Mouse (Mus musculus): Measurements from ENCODE around the gene Trip4. TPM values are rescaled to one million over a fixed set of nuclear protein-coding genes. Genes with fewer than 3 reads are reported as not detected.
"Not testable (repeated sequence)": the region's sequence is repeated elsewhere in the genome, so short reads cannot be mapped to it uniquely, and the experiment has no call there.

The Trip4 gene
- polyA plus RNA-seq, 1 experiment from 2014 or later: 37.4 TPM

GRCm38 (mm10) chr9:65788556-65788955 lies 120.0 kb downstream of the Trip4 start:
- 84% methylated on average over 4 of the region's 4 CpGs for WGBS
- Histone ChIP-seq H3K27ac (peak overlapping the region; percentile 66; the same call in 1 of the 2 replicates), H3K4me1 (peaks cover 45% of the 10 kb centered on the region), H3K27me3 (no peaks in the 10 kb centered on the region), H3K36me3 (no peaks in the 10 kb centered on the region; the same call in 1 of the 2 replicates), H3K4me2 (replicated peaks) (no peak overlapping the region), H3K4me3 (no peak overlapping the region), H3K9ac (no peak overlapping the region), H3K9me3 (replicated peaks) (no peaks in the 10 kb centered on the region)
- no peak for ATAC-seq (ENCODE audit: low FRiP score)

GRCm38 (mm10) chr9:65787829-65788344 lies 120.7 kb downstream of the Trip4 start:
- no peaks in the 10 kb centered on the region for H3K9me3 ChIP-seq (replicated peaks)
- no peak overlapping the region for H3K9ac ChIP-seq
- no peaks in the 10 kb centered on the region for H3K27me3 ChIP-seq
- H3K4me2 ChIP-seq (replicated peaks): no peak overlapping the region
- H3K36me3 ChIP-seq: no peaks in the 10 kb centered on the region
- peaks cover 44% of the 10 kb centered on the region for H3K4me1 ChIP-seq
- WGBS: 67% methylated on average over 4 of the region's 4 CpGs
- peak overlapping the region; percentile 66 for H3K27ac ChIP-seq
- H3K4me3 ChIP-seq: no peak overlapping the region
- ATAC-seq (ENCODE audit: low FRiP score): no peak

GRCm38 (mm10) chr9:65786885-65787787 lies 121.5 kb downstream of the Trip4 start:
- Histone ChIP-seq H3K9me3 (replicated peaks) (no peaks in the 10 kb centered on the region), H3K27me3 (no peaks in the 10 kb centered on the region), H3K4me1 (peaks cover 42% of the 10 kb centered on the region), H3K36me3 (no peaks in the 10 kb centered on the region), H3K9ac (no peak overlapping the region), H3K4me2 (replicated peaks) (peak overlapping the region; percentile 11; the same call in 1 of the 2 replicates), H3K27ac (peak overlapping the region; percentile 66), H3K4me3 (no peak overlapping the region)
- 49% methylated on average over 8 of the region's 8 CpGs for WGBS
- peak; percentile 60 for ATAC-seq (ENCODE audit: low FRiP score)

- Histone ChIP-seq H3K27me3 (no peaks in the 10 kb centered on the region), H3K4me1 (peaks cover 32% of the 10 kb centered on the region), H3K9me3 (replicated peaks) (no peaks in the 10 kb centered on the region), H3K27ac (no peak overlapping the region), H3K36me3 (no peaks in the 10 kb centered on the region), H3K4me3 (no peak overlapping the region), H3K9ac (no peak overlapping the region), H3K4me2 (replicated peaks) (no peak overlapping the region)
- WGBS: 77% methylated on average over 4 of the region's 4 CpGs
- ATAC-seq (ENCODE audit: low FRiP score): no peak
These were observed 122.7 kb downstream of the Trip4 start for GRCm38 (mm10) chr9:65785772-65786368.

GRCm38 (mm10) chr9:65779619-65780018 lies 129.0 kb downstream of the Trip4 start:
- not testable (repeated sequence) for H3K27ac ChIP-seq; H3K27me3 ChIP-seq; H3K36me3 ChIP-seq; H3K4me3 ChIP-seq; H3K9me3 ChIP-seq (replicated peaks); ATAC-seq (ENCODE audit: low FRiP score); H3K4me2 ChIP-seq (replicated peaks); H3K9ac ChIP-seq
- peaks cover 26% of the 10 kb centered on the region for H3K4me1 ChIP-seq
- 94% methylated on average over 3 of the region's 3 CpGs for WGBS

Other genes with a start within 250 kb of the Trip4 start
- 312 and 323 TPM in 2 replicates for gene Oaz2, start 240.8 kb downstream of the Trip4 start, polyA plus RNA-seq (2016; fragmentation: Nextera tagmentation; extraction: Ambion mirVana)
- gene Zfp609, start 81.2 kb downstream of the Trip4 start, polyA plus RNA-seq (2016; fragmentation: Nextera tagmentation; extraction: Ambion mirVana): 11.3 and 14.0 TPM in 2 replicates
- gene Pclaf, start 18.6 kb downstream of the Trip4 start, polyA plus RNA-seq (2016; fragmentation: Nextera tagmentation; extraction: Ambion mirVana): 117 and 128 TPM in 2 replicates
- 24.4 and 24.8 TPM in 2 replicates for gene Csnk1g1, start 130 bp upstream of the Trip4 start, polyA plus RNA-seq (2016; fragmentation: Nextera tagmentation; extraction: Ambion mirVana)
- gene Ppib, start 151.4 kb upstream of the Trip4 start, polyA plus RNA-seq (2016; fragmentation: Nextera tagmentation; extraction: Ambion mirVana): 456 and 477 TPM in 2 replicates
- gene Snx22, start 160.9 kb upstream of the Trip4 start, polyA plus RNA-seq (2016; fragmentation: Nextera tagmentation; extraction: Ambion mirVana): 6.6 and 8.7 TPM in 2 replicates
- gene Snx1, start 217.8 kb upstream of the Trip4 start, polyA plus RNA-seq (2016; fragmentation: Nextera tagmentation; extraction: Ambion mirVana): 130 and 139 TPM in 2 replicates
- 123 and 126 TPM in 2 replicates for gene Ciao2a, start 217.8 kb upstream of the Trip4 start, polyA plus RNA-seq (2016; fragmentation: Nextera tagmentation; extraction: Ambion mirVana)
- gene Dapk2, start 249.4 kb upstream of the Trip4 start, polyA plus RNA-seq (2016; fragmentation: Nextera tagmentation; extraction: Ambion mirVana): 3.7 and 3.8 TPM in 2 replicates